Mouse (Mus musculus) C2C12 (cell line): ENCODE results near the gene Glyatl3.

Source experiments
- CEBPB ChIP-seq: IDR thresholded peaks from one replicate; pipeline ENCODE4 v1.6.1; 2011; ENCODE audit warnings: low read depth, mild to moderate bottlenecking, control low read depth, moderate library complexity
- CTCF ChIP-seq: IDR thresholded peaks from one replicate; pipeline ENCODE4 v1.5.1; 2011; ENCODE audit not compliant: control insufficient read depth, insufficient read depth, insufficient read length
- FOSL1 ChIP-seq: IDR thresholded peaks from one replicate; pipeline ENCODE4 v1.8.0; 2011; ENCODE audit warnings: mild to moderate bottlenecking, low read length; ENCODE audit not compliant: poor library complexity, insufficient read depth, severe bottlenecking
- MAX ChIP-seq: IDR thresholded peaks from one replicate; pipeline ENCODE4 v1.6.1; 2011; ENCODE audit warnings: mild to moderate bottlenecking, control low read depth
- MYOD1 ChIP-seq: IDR thresholded peaks from one replicate; pipeline ENCODE4 v1.6.1; 2011; ENCODE audit warnings: low read depth; ENCODE audit not compliant: control insufficient read depth, insufficient read length
- MYOG ChIP-seq: IDR thresholded peaks from one replicate; pipeline ENCODE4 v1.6.1; 2011; ENCODE audit not compliant: control insufficient read depth, insufficient read length; ENCODE audit errors: extremely low read depth
- USF1 ChIP-seq: IDR thresholded peaks from one replicate; pipeline ENCODE4 v1.6.1; 2011; ENCODE audit warnings: low read depth, mild to moderate bottlenecking, control low read depth, moderate library complexity

- TF ChIP-seq CTCF, result no peak
- TF ChIP-seq MAX, result no peak
- no peak for TF ChIP-seq USF1
- TF ChIP-seq MYOD1, result no peak
- TF ChIP-seq MYOG, result no peak
- TF ChIP-seq CEBPB, result no peak
- TF ChIP-seq FOSL1, result no peak
Observed at GRCm38 (mm10) chr17:40948518-40948917, 34.4 kb upstream of the Glyatl3 start.
